Mouse (Mus musculus) embryonic fibroblast, embryonic 13.5 days (primary cell): ENCODE data around the gene Rnf214.

Experiments used
- CTCF ChIP-seq: IDR thresholded peaks from 2 replicates; pipeline ENCODE4 v1.5.1; 2011; ENCODE audit warnings: mild to moderate bottlenecking, control low read depth, low read length, moderate library complexity, borderline replicate concordance; ENCODE audit not compliant: insufficient read depth
- POLR2A ChIP-seq: IDR thresholded peaks from 2 replicates; pipeline ENCODE4 v1.6.1; 2011; ENCODE audit warnings: low read depth, mild to moderate bottlenecking, control low read depth, low read length, moderate library complexity

GRCm38 (mm10) chr9:45929285-45929684 is 22.6 kb upstream of the Rnf214 start:
- TF ChIP-seq POLR2A = peak; percentile 42; the same call in 1 of the 2 replicates
- no peak for TF ChIP-seq CTCF
